Mouse (Mus musculus): ENCODE results near the gene Tmem54. TPM values are rescaled to one million over a fixed set of nuclear protein-coding genes. Genes with fewer than 3 reads are reported as not detected.
A peak's percentile ranks its signal among the peaks of the same experiment; 100 is the strongest.

Gene Tmem54
- polyA plus RNA-seq, 1 experiment from 2014 or later, result 1.5 TPM

GRCm38 (mm10) chr4:129110804-129111203 is 5.5 kb downstream of the Tmem54 start:
- H3K27ac ChIP-seq (ENCODE audit: low read depth, low read length), result no peak overlapping the region
- H3K9me3 ChIP-seq (ENCODE audit: control insufficient read depth, low read length), result no peaks in the 10 kb centered on the region
- DNase-seq (ENCODE audit: low spot score) (no peak), ATAC-seq (replicated peaks; ENCODE audit: low FRiP score) (no peak)
- peaks cover 6% of the 10 kb centered on the region for H3K27me3 ChIP-seq (ENCODE audit: control insufficient read depth, insufficient read depth, low read length)
- 89% methylated on average over 6 of the region's 6 CpGs for WGBS
- no peak overlapping the region for H3K9ac ChIP-seq (ENCODE audit: low read length)
- H3K4me2 ChIP-seq (ENCODE audit: low read depth, low read length, severe bottlenecking), result no peak overlapping the region
- H3K36me3 ChIP-seq (ENCODE audit: control insufficient read depth, insufficient read depth, low read length), result no peaks in the 10 kb centered on the region
- no peak overlapping the region for H3K4me3 ChIP-seq (ENCODE audit: low read depth, low read length)
- H3K4me1 ChIP-seq (replicated peaks; ENCODE audit: control insufficient read depth, insufficient read depth, low read length), result peaks cover 11% of the 10 kb centered on the region; the same call in 1 of the 2 replicates

GRCm38 (mm10) chr4:129111350-129111749 is 6.0 kb downstream of the Tmem54 start:
- no peaks in the 10 kb centered on the region for H3K36me3 ChIP-seq (ENCODE audit: control insufficient read depth, insufficient read depth, low read length)
- H3K4me2 ChIP-seq (ENCODE audit: low read depth, low read length, severe bottlenecking), result no peak overlapping the region
- H3K27me3 ChIP-seq (ENCODE audit: control insufficient read depth, insufficient read depth, low read length), result peaks cover under 1% of the 10 kb centered on the region; the same call in 1 of the 2 replicates
- H3K9me3 ChIP-seq (ENCODE audit: control insufficient read depth, low read length), result no peaks in the 10 kb centered on the region
- DNase-seq (ENCODE audit: low spot score) (no peak), ATAC-seq (replicated peaks; ENCODE audit: low FRiP score) (no peak)
- no peak overlapping the region for H3K4me3 ChIP-seq (ENCODE audit: low read depth, low read length)
- no peak overlapping the region for H3K27ac ChIP-seq (ENCODE audit: low read depth, low read length)
- peaks cover 11% of the 10 kb centered on the region; the same call in 1 of the 2 replicates for H3K4me1 ChIP-seq (replicated peaks; ENCODE audit: control insufficient read depth, insufficient read depth, low read length)
- H3K9ac ChIP-seq (ENCODE audit: low read length), result no peak overlapping the region
- WGBS, result 64% methylated on average over 11 of the region's 11 CpGs

GRCm38 (mm10) chr4:129112231-129112630 is 6.9 kb downstream of the Tmem54 start:
- no peak overlapping the region for H3K4me2 ChIP-seq (ENCODE audit: low read depth, low read length, severe bottlenecking)
- H3K27ac ChIP-seq (ENCODE audit: low read depth, low read length), result no peak overlapping the region
- no peaks in the 10 kb centered on the region; the same call in 1 of the 2 replicates for H3K27me3 ChIP-seq (ENCODE audit: control insufficient read depth, insufficient read depth, low read length)
- H3K9ac ChIP-seq (ENCODE audit: low read length), result no peak overlapping the region
- H3K36me3 ChIP-seq (ENCODE audit: control insufficient read depth, insufficient read depth, low read length), result no peaks in the 10 kb centered on the region
- H3K4me3 ChIP-seq (ENCODE audit: low read depth, low read length), result no peak overlapping the region
- WGBS, result 75% methylated on average over 13 of the region's 13 CpGs
- H3K4me1 ChIP-seq (replicated peaks; ENCODE audit: control insufficient read depth, insufficient read depth, low read length), result peaks cover 11% of the 10 kb centered on the region; the same call in 1 of the 2 replicates
- H3K9me3 ChIP-seq (ENCODE audit: control insufficient read depth, low read length), result no peaks in the 10 kb centered on the region
- DNase-seq (ENCODE audit: low spot score) (no peak), ATAC-seq (replicated peaks; ENCODE audit: low FRiP score) (no peak; the same call in 1 of the 2 replicates)

GRCm38 (mm10) chr4:129113083-129113988 is 8.0 kb downstream of the Tmem54 start:
- H3K27me3 ChIP-seq (ENCODE audit: control insufficient read depth, insufficient read depth, low read length), result no peaks in the 10 kb centered on the region; the same call in 1 of the 2 replicates
- no peak overlapping the region for H3K27ac ChIP-seq (ENCODE audit: low read depth, low read length)
- H3K4me1 ChIP-seq (replicated peaks; ENCODE audit: control insufficient read depth, insufficient read depth, low read length), result peaks cover 11% of the 10 kb centered on the region; the same call in 1 of the 2 replicates
- no peaks in the 10 kb centered on the region for H3K9me3 ChIP-seq (ENCODE audit: control insufficient read depth, low read length)
- no peak overlapping the region for H3K4me2 ChIP-seq (ENCODE audit: low read depth, low read length, severe bottlenecking)
- H3K9ac ChIP-seq (ENCODE audit: low read length), result no peak overlapping the region
- no peak overlapping the region for H3K4me3 ChIP-seq (ENCODE audit: low read depth, low read length)
- H3K36me3 ChIP-seq (ENCODE audit: control insufficient read depth, insufficient read depth, low read length), result no peaks in the 10 kb centered on the region
- DNase-seq (ENCODE audit: low spot score) (peak; percentile 95), ATAC-seq (replicated peaks; ENCODE audit: low FRiP score) (peak; percentile 94)
- WGBS, result 35% methylated on average over 27 of the region's 28 CpGs

GRCm38 (mm10) chr4:129116703-129117102 is 11.4 kb downstream of the Tmem54 start:
- Histone ChIP-seq H3K4me2 (ENCODE audit: low read depth, low read length, severe bottlenecking) (no peak overlapping the region), H3K4me1 (replicated peaks; ENCODE audit: control insufficient read depth, insufficient read depth, low read length) (peaks cover 15% of the 10 kb centered on the region), H3K27ac (ENCODE audit: low read depth, low read length) (no peak overlapping the region), H3K9ac (ENCODE audit: low read length) (no peak overlapping the region), H3K27me3 (ENCODE audit: control insufficient read depth, insufficient read depth, low read length) (peaks cover 16% of the 10 kb centered on the region), H3K36me3 (ENCODE audit: control insufficient read depth, insufficient read depth, low read length) (no peaks in the 10 kb centered on the region), H3K4me3 (ENCODE audit: low read depth, low read length) (no peak overlapping the region), H3K9me3 (ENCODE audit: control insufficient read depth, low read length) (no peaks in the 10 kb centered on the region)
- 92% methylated on average over 8 of the region's 8 CpGs for WGBS
- no peak for DNase-seq (ENCODE audit: low spot score)
- ATAC-seq (replicated peaks; ENCODE audit: low FRiP score), result no peak

- Histone ChIP-seq H3K4me3 (ENCODE audit: low read depth, low read length) (no peak overlapping the region), H3K36me3 (ENCODE audit: control insufficient read depth, insufficient read depth, low read length) (no peaks in the 10 kb centered on the region), H3K4me1 (replicated peaks; ENCODE audit: control insufficient read depth, insufficient read depth, low read length) (peaks cover 16% of the 10 kb centered on the region), H3K9ac (ENCODE audit: low read length) (no peak overlapping the region), H3K27ac (ENCODE audit: low read depth, low read length) (no peak overlapping the region), H3K27me3 (ENCODE audit: control insufficient read depth, insufficient read depth, low read length) (peaks cover 21% of the 10 kb centered on the region), H3K9me3 (ENCODE audit: control insufficient read depth, low read length) (no peaks in the 10 kb centered on the region), H3K4me2 (ENCODE audit: low read depth, low read length, severe bottlenecking) (no peak overlapping the region)
- ATAC-seq (replicated peaks; ENCODE audit: low FRiP score) (no peak), DNase-seq (ENCODE audit: low spot score) (no peak)
- 83% methylated on average over 14 of the region's 14 CpGs for WGBS
These were observed 12.6 kb downstream of the Tmem54 start for GRCm38 (mm10) chr4:129117720-129118510.

GRCm38 (mm10) chr4:129119708-129120107 is 14.4 kb downstream of the Tmem54 start:
- H3K9ac ChIP-seq (ENCODE audit: low read length), result no peak overlapping the region
- H3K36me3 ChIP-seq (ENCODE audit: control insufficient read depth, insufficient read depth, low read length), result no peaks in the 10 kb centered on the region
- no peak overlapping the region for H3K27ac ChIP-seq (ENCODE audit: low read depth, low read length)
- peaks cover 28% of the 10 kb centered on the region for H3K27me3 ChIP-seq (ENCODE audit: control insufficient read depth, insufficient read depth, low read length)
- 72% methylated on average over 10 of the region's 10 CpGs for WGBS
- no peak for DNase-seq (ENCODE audit: low spot score)
- no peak for ATAC-seq (replicated peaks; ENCODE audit: low FRiP score)
- H3K9me3 ChIP-seq (ENCODE audit: control insufficient read depth, low read length), result no peaks in the 10 kb centered on the region
- no peak overlapping the region for H3K4me2 ChIP-seq (ENCODE audit: low read depth, low read length, severe bottlenecking)
- H3K4me1 ChIP-seq (replicated peaks; ENCODE audit: control insufficient read depth, insufficient read depth, low read length), result peaks cover 9% of the 10 kb centered on the region
- no peak overlapping the region for H3K4me3 ChIP-seq (ENCODE audit: low read depth, low read length)

GRCm38 (mm10) chr4:129120520-129121445 is 15.4 kb downstream of the Tmem54 start:
- Histone ChIP-seq H3K9me3 (ENCODE audit: control insufficient read depth, low read length) (no peaks in the 10 kb centered on the region), H3K4me1 (replicated peaks; ENCODE audit: control insufficient read depth, insufficient read depth, low read length) (peaks cover 8% of the 10 kb centered on the region), H3K4me2 (ENCODE audit: low read depth, low read length, severe bottlenecking) (peak overlapping the region; percentile 83), H3K36me3 (ENCODE audit: control insufficient read depth, insufficient read depth, low read length) (no peaks in the 10 kb centered on the region), H3K27me3 (ENCODE audit: control insufficient read depth, insufficient read depth, low read length) (peaks cover 31% of the 10 kb centered on the region), H3K4me3 (ENCODE audit: low read depth, low read length) (peak overlapping the region; percentile 33), H3K9ac (ENCODE audit: low read length) (peak overlapping the region; percentile 37), H3K27ac (ENCODE audit: low read depth, low read length) (no peak overlapping the region)
- WGBS, result 2% methylated on average over 45 of the region's 59 CpGs
- peak; percentile 87 for DNase-seq (ENCODE audit: low spot score)
- peak; percentile 50; the same call in 1 of the 2 replicates for ATAC-seq (replicated peaks; ENCODE audit: low FRiP score)
